Comparison of ENCODE assay signal across 12 mouse cellular contexts in genomic region chr4:111390736-111391135, GRCm38 (mm10). TPM values are rescaled to one million over a fixed set of nuclear protein-coding genes. Genes with fewer than 3 reads are reported as not detected.
DNase-seq lines count a peak whose midpoint lies in the region.
"Had no signal": no experiment of that assay in that cellular context is flagged by ENCODE, and none has a peak within 500 bp of the region (broad histone marks: within the 10 kb centered on the region; RNA-seq: fewer than 3 reads in every experiment).

No protein-coding gene starts in this region.

- DNase-seq in gastrocnemius, adult 8-10 months (ENCODE audit: low spot score in 2 of 2) = peak; percentile 2 to 3
- no peak for DNase-seq in gastrocnemius, postnatal 10 days
- DNase-seq in heart, postnatal 10 days = peak; percentile 2 to 9
- DNase-seq in heart, adult 8-10 months (ENCODE audit: low spot score) = no peak
- peak; percentile 8 for DNase-seq in R1 (ENCODE audit: low read depth, low spot score)
- peak; percentile 9 for DNase-seq in gastrocnemius, postnatal 25 days
- no peak for DNase-seq in layer of hippocampus, adult 8-10 months (ENCODE audit: low spot score in 2 of 2)
- DNase-seq: adrenal gland, postnatal 36 days; cerebellum, postnatal 10 days; kidney, postnatal 36 days; liver; spleen, adult 18-20 months had no signal

- intact Hi-C loops in heart, postnatal 10 days (cut with DNase I) = no loop called here

RNA-seq across cellular contexts. Expression of gene Bend5, which starts 24.1 kb away (rescaled TPM):
- total RNA-seq in gastrocnemius, adult 8-10 months (2022) = under 1 TPM; 0.22 to 0.92 (median 0.37) TPM
- 1 to 10 TPM; 3.2 to 3.8 TPM for total RNA-seq in gastrocnemius, postnatal 10 days (2021)
- 1 to 10 TPM; 9.2 to 9.4 TPM for total RNA-seq in heart, postnatal 10 days (2021)
- 1 to 10 TPM; 5.8 to 9.2 (median 7.8) TPM for total RNA-seq in heart, adult 8-10 months (2022)
- 1 to 10 TPM in 1 of 2 experiments, under 1 TPM in 1; 0.32 to 1.1 TPM for total RNA-seq in gastrocnemius, postnatal 25 days (2021)
- total RNA-seq in layer of hippocampus, adult 8-10 months (2022) = 10 to 100 TPM; 10.7 to 12.6 (median 11.8) TPM

Comparison
In these comparisons a context has a peak if more than half of its experiments do, and no peak if none do; other contexts are left out.
1. DNase-seq: peak in gastrocnemius, adult 8-10 months (2 of 2), heart, postnatal 10 days (2 of 2), R1 (single experiment) and gastrocnemius, postnatal 25 days (single experiment); none in gastrocnemius, postnatal 10 days (single experiment), heart, adult 8-10 months (single experiment) and layer of hippocampus, adult 8-10 months (0 of 2).